Mouse (Mus musculus): ENCODE measurements around the gene Cenpf. TPM values are rescaled to one million over a fixed set of nuclear protein-coding genes. Genes with fewer than 3 reads are reported as not detected.

Gene Cenpf
- polyA plus RNA-seq, 1 experiment from 2014 or later: 150 TPM

DNA sequence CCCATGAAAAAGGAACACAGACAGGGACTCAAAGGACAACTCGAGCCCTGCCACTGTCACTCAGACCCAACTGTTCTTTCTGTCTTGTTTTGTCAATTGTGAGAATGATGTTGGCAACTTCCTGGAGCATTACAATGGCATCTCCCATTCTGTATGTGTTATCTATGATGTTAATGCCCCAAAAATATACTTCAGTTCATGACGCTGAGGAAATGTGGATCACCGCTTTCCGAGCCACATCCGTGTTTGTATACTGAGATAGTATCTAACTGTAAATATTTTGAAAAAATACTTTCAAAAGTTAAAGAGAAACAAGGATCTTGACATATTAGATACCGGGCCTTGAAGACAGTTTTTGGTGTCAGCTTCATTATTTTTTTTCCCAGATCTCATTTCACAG lies 1.9 kb downstream of the Cenpf start:
- DNase-seq (ENCODE audit: low spot score): no peak
- H3K9me3 ChIP-seq (ENCODE audit: control insufficient read depth, low read length): no peaks in the 10 kb centered on the region
- no peaks in the 10 kb centered on the region for H3K27me3 ChIP-seq (ENCODE audit: control insufficient read depth, insufficient read depth, low read length)
- ATAC-seq (replicated peaks; ENCODE audit: low FRiP score): no peak
- 93% methylated on average over 6 of the region's 6 CpGs for WGBS
- peak overlapping the region; percentile 88 for H3K4me3 ChIP-seq (ENCODE audit: low read depth, low read length)
- H3K4me2 ChIP-seq (ENCODE audit: low read depth, low read length, severe bottlenecking): peak overlapping the region; percentile 11; the same call in 1 of the 2 replicates
- no peak overlapping the region for H3K27ac ChIP-seq (ENCODE audit: low read depth, low read length)
- peaks cover 6% of the 10 kb centered on the region; the same call in 1 of the 2 replicates for H3K4me1 ChIP-seq (replicated peaks; ENCODE audit: control insufficient read depth, insufficient read depth, low read length)
- H3K9ac ChIP-seq (ENCODE audit: low read length): no peak overlapping the region
- H3K36me3 ChIP-seq (ENCODE audit: control insufficient read depth, insufficient read depth, low read length): peaks cover 11% of the 10 kb centered on the region; the same call in 1 of the 2 replicates

DNA sequence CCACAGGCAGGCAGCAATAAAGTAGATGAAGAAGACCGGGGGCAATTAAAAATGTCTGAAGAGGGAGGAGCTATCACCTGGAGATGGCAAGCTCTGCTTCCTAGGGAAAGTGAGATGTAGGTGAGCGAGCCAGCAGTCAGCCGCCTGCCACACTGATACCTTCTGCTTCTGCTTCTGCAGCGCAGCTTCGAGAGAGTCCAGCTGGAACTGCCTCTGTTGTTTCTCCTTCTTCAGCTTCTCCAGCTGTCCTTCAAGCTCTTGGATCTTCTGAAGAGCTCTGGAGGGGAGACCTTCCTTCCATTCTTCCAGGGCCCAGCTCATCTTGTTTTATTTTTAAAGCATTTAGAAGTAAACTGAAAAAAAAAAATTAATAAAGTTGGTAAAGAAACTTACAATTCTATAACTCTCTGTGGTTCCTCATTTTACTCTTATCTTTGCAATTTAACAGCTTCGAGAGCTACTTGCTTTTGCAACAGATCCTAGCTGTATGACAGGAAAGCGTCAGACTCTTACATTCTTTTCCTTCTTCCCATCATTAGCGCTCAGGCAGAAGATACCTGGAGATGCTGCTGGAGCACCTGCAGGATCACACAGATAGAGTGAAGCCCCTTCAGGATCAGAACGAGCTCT lies 3.0 kb downstream of the Cenpf start:
- 91% methylated on average over 9 of the region's 9 CpGs for WGBS
- Histone ChIP-seq H3K4me2 (ENCODE audit: low read depth, low read length, severe bottlenecking) (no peak overlapping the region), H3K4me1 (replicated peaks; ENCODE audit: control insufficient read depth, insufficient read depth, low read length) (peaks cover 3% of the 10 kb centered on the region; the same call in 1 of the 2 replicates), H3K36me3 (ENCODE audit: control insufficient read depth, insufficient read depth, low read length) (peaks cover 13% of the 10 kb centered on the region; the same call in 1 of the 2 replicates), H3K27ac (ENCODE audit: low read depth, low read length) (no peak overlapping the region), H3K4me3 (ENCODE audit: low read depth, low read length) (no peak overlapping the region), H3K9me3 (ENCODE audit: control insufficient read depth, low read length) (no peaks in the 10 kb centered on the region), H3K9ac (ENCODE audit: low read length) (no peak overlapping the region), H3K27me3 (ENCODE audit: control insufficient read depth, insufficient read depth, low read length) (no peaks in the 10 kb centered on the region)
- no peak for ATAC-seq (replicated peaks; ENCODE audit: low FRiP score)
- DNase-seq (ENCODE audit: low spot score): no peak

DNA sequence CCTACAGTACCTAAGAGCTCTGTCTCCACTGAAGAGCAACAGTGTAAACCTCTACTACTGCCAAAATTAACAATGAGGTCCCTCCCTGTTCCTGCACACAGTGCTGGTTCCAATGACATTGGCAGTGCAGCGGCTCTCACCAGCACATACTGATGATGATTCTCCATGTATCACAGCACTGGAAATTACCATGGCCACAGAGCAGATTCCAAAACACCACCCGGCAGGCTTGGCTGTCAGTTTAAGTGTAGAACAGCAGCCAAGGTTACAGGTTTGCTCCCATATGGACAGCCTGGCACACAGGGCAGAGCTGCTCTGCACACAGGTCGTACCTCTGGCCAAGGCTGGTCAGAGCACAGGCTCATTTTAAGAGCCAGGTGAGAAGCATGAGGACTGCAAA lies 8.3 kb downstream of the Cenpf start:
- Histone ChIP-seq H3K9ac (ENCODE audit: low read length) (no peak overlapping the region), H3K36me3 (ENCODE audit: control insufficient read depth, insufficient read depth, low read length) (peaks cover 16% of the 10 kb centered on the region; the same call in 1 of the 2 replicates), H3K4me1 (replicated peaks; ENCODE audit: control insufficient read depth, insufficient read depth, low read length) (no peaks in the 10 kb centered on the region), H3K4me3 (ENCODE audit: low read depth, low read length) (no peak overlapping the region), H3K27me3 (ENCODE audit: control insufficient read depth, insufficient read depth, low read length) (no peaks in the 10 kb centered on the region), H3K4me2 (ENCODE audit: low read depth, low read length, severe bottlenecking) (no peak overlapping the region), H3K9me3 (ENCODE audit: control insufficient read depth, low read length) (no peaks in the 10 kb centered on the region), H3K27ac (ENCODE audit: low read depth, low read length) (no peak overlapping the region)
- WGBS: 95% methylated on average over 3 of the region's 3 CpGs
- ATAC-seq (replicated peaks; ENCODE audit: low FRiP score) (no peak), DNase-seq (ENCODE audit: low spot score) (no peak)

DNA sequence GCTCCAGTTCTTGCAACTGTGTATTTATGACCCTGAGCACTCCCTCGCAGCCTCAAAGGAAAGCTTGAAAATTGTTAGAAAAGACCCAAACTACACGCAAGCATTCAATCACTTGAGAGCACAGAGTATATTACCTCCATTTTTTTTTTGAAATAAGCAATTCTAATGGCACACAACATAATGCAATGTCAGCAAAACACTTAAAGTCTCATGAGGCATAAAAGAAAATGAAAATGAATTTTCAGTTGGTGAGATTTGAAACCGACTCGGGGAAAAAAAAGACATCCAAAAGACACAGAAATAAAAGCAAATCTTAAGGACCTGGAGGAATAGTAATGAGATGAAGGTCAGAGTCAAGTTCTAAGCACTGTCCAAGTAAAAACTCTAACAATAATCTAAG lies 11.9 kb downstream of the Cenpf start:
- no peak overlapping the region for H3K27ac ChIP-seq (ENCODE audit: low read depth, low read length)
- 92% methylated on average over 4 of the region's 4 CpGs for WGBS
- H3K36me3 ChIP-seq (ENCODE audit: control insufficient read depth, insufficient read depth, low read length): peaks cover 9% of the 10 kb centered on the region; the same call in 1 of the 2 replicates
- H3K4me3 ChIP-seq (ENCODE audit: low read depth, low read length): no peak overlapping the region
- no peak overlapping the region for H3K9ac ChIP-seq (ENCODE audit: low read length)
- DNase-seq (ENCODE audit: low spot score) (no peak), ATAC-seq (replicated peaks; ENCODE audit: low FRiP score) (no peak)
- no peaks in the 10 kb centered on the region for H3K9me3 ChIP-seq (ENCODE audit: control insufficient read depth, low read length)
- no peak overlapping the region for H3K4me2 ChIP-seq (ENCODE audit: low read depth, low read length, severe bottlenecking)
- H3K27me3 ChIP-seq (ENCODE audit: control insufficient read depth, insufficient read depth, low read length): no peaks in the 10 kb centered on the region
- H3K4me1 ChIP-seq (replicated peaks; ENCODE audit: control insufficient read depth, insufficient read depth, low read length): no peaks in the 10 kb centered on the region

GRCm38 (mm10) chr1:189675421-189675820 lies 12.5 kb downstream of the Cenpf start:
- DNase-seq (ENCODE audit: low spot score) (no peak), ATAC-seq (replicated peaks; ENCODE audit: low FRiP score) (no peak)

GRCm38 (mm10) chr1:189665966-189666365 lies 21.9 kb downstream of the Cenpf start:
- no peak for ATAC-seq (replicated peaks; ENCODE audit: low FRiP score)
- H3K36me3 ChIP-seq (ENCODE audit: control insufficient read depth, insufficient read depth, low read length): peaks cover 9% of the 10 kb centered on the region; the same call in 1 of the 2 replicates
- WGBS: 94% methylated on average over 3 of the region's 3 CpGs

More at GRCm38 (mm10) chr1:189675421-189675820, 12.5 kb downstream of the Cenpf start:
- no peaks in the 10 kb centered on the region for H3K4me1 ChIP-seq (replicated peaks; ENCODE audit: control insufficient read depth, insufficient read depth, low read length)
- H3K4me2 ChIP-seq (ENCODE audit: low read depth, low read length, severe bottlenecking): no peak overlapping the region
- H3K9ac ChIP-seq (ENCODE audit: low read length): no peak overlapping the region
- no peaks in the 10 kb centered on the region for H3K27me3 ChIP-seq (ENCODE audit: control insufficient read depth, insufficient read depth, low read length)
- H3K36me3 ChIP-seq (ENCODE audit: control insufficient read depth, insufficient read depth, low read length): peaks cover 8% of the 10 kb centered on the region; the same call in 1 of the 2 replicates
- no peak overlapping the region for H3K27ac ChIP-seq (ENCODE audit: low read depth, low read length)
- H3K9me3 ChIP-seq (ENCODE audit: control insufficient read depth, low read length): no peaks in the 10 kb centered on the region
- WGBS: 97% methylated on average over 1 of the region's 1 CpGs
- no peak overlapping the region for H3K4me3 ChIP-seq (ENCODE audit: low read depth, low read length)

DNA sequence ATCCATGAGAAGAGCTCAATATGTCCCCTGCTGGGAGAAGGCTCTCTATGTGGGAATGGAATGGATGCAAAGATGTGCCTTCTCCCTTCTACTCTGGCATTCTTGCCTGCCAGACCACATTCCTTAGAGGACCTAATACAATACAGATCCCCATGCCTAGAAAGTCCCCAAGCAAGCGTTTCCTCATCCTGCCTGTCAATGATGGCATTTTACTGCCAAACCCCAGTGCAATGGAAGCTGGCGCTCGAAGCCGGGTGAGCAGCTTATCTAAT lies 23.1 kb downstream of the Cenpf start:
- no peak overlapping the region for H3K4me3 ChIP-seq (ENCODE audit: low read depth, low read length)

More at GRCm38 (mm10) chr1:189665966-189666365, 21.9 kb downstream of the Cenpf start:
- Histone ChIP-seq H3K9me3 (ENCODE audit: control insufficient read depth, low read length) (no peaks in the 10 kb centered on the region), H3K27me3 (ENCODE audit: control insufficient read depth, insufficient read depth, low read length) (no peaks in the 10 kb centered on the region), H3K9ac (ENCODE audit: low read length) (no peak overlapping the region), H3K27ac (ENCODE audit: low read depth, low read length) (no peak overlapping the region), H3K4me3 (ENCODE audit: low read depth, low read length) (no peak overlapping the region), H3K4me2 (ENCODE audit: low read depth, low read length, severe bottlenecking) (no peak overlapping the region), H3K4me1 (replicated peaks; ENCODE audit: control insufficient read depth, insufficient read depth, low read length) (no peaks in the 10 kb centered on the region)
- no peak for DNase-seq (ENCODE audit: low spot score)

DNA sequence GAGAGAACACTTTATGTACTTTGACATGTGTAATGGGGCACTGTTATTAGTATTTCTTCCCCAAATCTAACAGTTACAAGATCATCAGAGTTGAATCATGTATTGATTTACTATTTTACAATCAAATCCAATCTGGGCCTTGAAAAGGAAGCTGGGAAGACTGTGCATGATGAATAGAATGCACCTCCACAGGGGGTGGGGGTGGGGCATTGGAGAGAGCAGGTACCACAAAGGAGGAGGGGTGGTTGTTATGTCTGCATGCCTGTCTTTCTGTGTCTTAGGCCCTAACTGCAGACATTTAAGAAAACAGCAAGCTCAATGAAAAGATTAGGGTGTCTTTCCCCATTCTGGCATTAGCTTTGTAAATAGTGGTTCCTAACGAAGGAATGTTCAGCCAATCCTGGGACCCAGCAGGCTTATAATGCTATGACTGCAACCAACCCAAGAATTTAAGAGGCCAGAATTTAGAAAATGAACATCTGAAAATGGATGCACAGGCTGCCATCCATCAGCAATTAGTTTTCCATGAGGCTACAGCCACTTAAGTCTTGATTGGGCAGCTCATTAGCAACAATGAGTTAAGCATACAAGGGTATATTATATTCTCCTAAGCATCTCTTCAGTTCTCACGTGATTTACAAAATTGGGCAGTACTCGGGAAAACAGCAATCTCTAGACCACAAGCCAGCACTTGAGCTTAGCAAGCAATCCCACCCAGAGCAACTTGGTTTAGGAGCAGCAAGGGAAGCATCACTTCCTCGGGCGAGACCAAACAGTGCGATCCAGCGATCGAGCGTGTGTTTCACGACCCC lies 23.6 kb downstream of the Cenpf start:
- Histone ChIP-seq H3K9me3 (ENCODE audit: control insufficient read depth, low read length) (no peaks in the 10 kb centered on the region), H3K4me2 (ENCODE audit: low read depth, low read length, severe bottlenecking) (no peak overlapping the region), H3K36me3 (ENCODE audit: control insufficient read depth, insufficient read depth, low read length) (peaks cover 11% of the 10 kb centered on the region; the same call in 1 of the 2 replicates), H3K4me1 (replicated peaks; ENCODE audit: control insufficient read depth, insufficient read depth, low read length) (no peaks in the 10 kb centered on the region), H3K27ac (ENCODE audit: low read depth, low read length) (no peak overlapping the region), H3K27me3 (ENCODE audit: control insufficient read depth, insufficient read depth, low read length) (no peaks in the 10 kb centered on the region), H3K4me3 (ENCODE audit: low read depth, low read length) (no peak overlapping the region), H3K9ac (ENCODE audit: low read length) (no peak overlapping the region)
- no peak for DNase-seq (ENCODE audit: low spot score)
- no peak; the same call in 1 of the 2 replicates for ATAC-seq (replicated peaks; ENCODE audit: low FRiP score)
- 64% methylated on average over 10 of the region's 10 CpGs for WGBS

More for the DNA sequence above, 23.1 kb downstream of the Cenpf start:
- Histone ChIP-seq H3K4me2 (ENCODE audit: low read depth, low read length, severe bottlenecking) (no peak overlapping the region), H3K27me3 (ENCODE audit: control insufficient read depth, insufficient read depth, low read length) (no peaks in the 10 kb centered on the region), H3K9ac (ENCODE audit: low read length) (no peak overlapping the region), H3K9me3 (ENCODE audit: control insufficient read depth, low read length) (no peaks in the 10 kb centered on the region), H3K36me3 (ENCODE audit: control insufficient read depth, insufficient read depth, low read length) (peaks cover 11% of the 10 kb centered on the region; the same call in 1 of the 2 replicates), H3K27ac (ENCODE audit: low read depth, low read length) (no peak overlapping the region), H3K4me1 (replicated peaks; ENCODE audit: control insufficient read depth, insufficient read depth, low read length) (no peaks in the 10 kb centered on the region)
- DNase-seq (ENCODE audit: low spot score): no peak
- 82% methylated on average over 4 of the region's 4 CpGs for WGBS
- no peak for ATAC-seq (replicated peaks; ENCODE audit: low FRiP score)
